Mouse (Mus musculus): ENCODE data around the gene Tspyl1. TPM values are rescaled to one million over a fixed set of nuclear protein-coding genes. Genes with fewer than 3 reads are reported as not detected.

Gene Tspyl1
- total RNA-seq, 2 experiments from 2014 or later: 151 to 153 TPM

DNA sequence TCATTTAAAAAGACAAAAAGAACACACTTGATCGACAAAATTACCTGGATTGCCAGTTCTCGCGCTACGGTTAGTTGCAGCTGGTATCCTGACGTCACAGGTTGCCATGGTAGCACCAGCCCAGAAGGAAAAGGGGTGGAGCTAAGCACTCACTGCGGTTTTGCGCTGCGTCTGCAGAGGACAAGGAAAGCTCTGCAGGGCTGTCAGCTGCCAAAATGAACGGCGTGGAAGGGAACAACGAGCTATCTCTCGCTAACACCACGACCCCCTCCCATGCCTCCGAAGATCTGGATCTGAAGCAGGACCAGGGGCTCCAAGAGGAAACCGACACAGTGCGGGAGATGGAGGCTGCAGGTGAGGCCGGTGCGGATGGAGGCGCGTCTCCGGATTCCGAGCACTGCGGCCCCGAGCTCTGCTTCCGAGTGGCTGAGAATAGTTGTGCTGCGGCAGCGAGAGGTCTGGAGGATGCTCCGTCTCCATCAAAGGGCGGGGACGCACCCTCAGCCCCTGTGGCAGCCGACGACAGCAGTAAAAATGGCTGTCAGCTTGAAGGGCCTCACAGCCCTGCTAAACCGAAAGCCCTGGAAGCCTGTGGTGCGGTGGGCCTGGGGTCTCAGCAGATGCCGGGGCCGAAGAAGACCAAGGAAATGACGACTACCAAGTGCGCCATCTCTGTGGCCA is 15.4 kb downstream of the Tspyl1 start, which contains the start of gene Tspyl4:
Gene Tspyl4, plus strand, starts transcription at position 144 of the 681 bp plus-strand sequence.
- DNase-seq (ENCODE audit: low spot score in 2 of 2): peak; percentile 94 to 98

DNA sequence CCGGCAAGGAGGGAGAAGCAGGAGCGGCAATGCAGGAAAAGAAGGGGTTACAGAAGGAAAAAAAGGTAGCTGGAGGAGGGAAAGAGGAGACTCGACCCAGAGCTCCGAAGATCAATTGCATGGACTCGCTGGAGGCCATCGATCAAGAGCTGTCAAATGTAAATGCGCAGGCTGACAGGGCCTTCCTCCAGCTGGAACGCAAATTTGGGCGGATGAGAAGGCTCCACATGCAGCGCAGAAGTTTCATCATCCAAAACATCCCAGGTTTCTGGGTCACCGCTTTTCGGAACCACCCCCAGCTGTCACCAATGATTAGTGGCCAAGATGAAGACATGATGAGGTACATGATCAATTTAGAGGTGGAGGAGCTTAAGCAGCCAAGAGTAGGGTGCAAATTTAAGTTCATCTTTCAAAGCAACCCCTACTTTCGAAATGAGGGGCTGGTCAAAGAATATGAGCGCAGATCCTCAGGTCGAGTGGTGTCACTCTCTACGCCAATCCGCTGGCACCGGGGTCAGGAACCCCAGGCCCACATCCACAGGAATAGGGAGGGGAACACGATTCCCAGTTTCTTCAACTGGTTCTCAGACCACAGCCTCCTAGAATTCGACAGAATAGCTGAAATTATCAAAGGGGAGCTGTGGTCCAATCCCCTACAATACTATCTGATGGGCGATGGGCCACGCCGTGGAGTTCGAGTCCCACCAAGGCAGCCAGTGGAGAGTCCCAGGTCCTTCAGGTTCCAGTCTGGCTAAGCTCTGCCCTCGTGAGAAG is 16.2 kb downstream of the Tspyl1 start:
- intact Hi-C loops (cut with DNase I): loop anchor here (2.0 to 5.0 kb wide), 2 partner anchors 15 to 281 kb away; partner anchors contain the start of genes Rwdd1 and Tspyl1
- peak in 1 of 2 experiments; percentile 50 for DNase-seq (ENCODE audit: low spot score in 2 of 2)

More for the DNA sequence above, 15.4 kb downstream of the Tspyl1 start, which contains the start of gene Tspyl4:
- intact Hi-C loops (cut with DNase I): loop anchor here (2.0 to 5.0 kb wide), 2 partner anchors 15 to 280 kb away; partner anchors contain the start of genes Rwdd1 and Tspyl1

DNA sequence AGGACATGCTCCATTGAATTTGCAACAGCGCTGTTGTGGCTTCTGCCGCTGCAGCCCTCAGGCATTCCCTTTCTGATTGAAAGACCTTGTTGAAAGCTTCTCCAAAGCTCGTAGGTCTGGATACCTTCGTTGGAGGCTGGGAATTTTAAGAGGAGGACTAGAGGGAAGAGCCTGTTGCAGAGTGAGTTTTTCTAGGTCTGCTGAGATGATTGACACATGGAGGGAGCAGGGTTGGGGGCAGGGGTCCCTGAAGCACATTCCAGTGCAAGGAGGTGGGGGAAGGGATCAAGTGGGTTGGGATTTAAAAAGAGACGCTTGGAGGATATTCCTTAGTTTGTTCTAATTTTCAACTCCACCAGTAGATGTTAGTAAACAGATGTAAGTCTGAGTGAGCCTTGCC is 18.4 kb downstream of the Tspyl1 start:
- intact Hi-C loops (cut with DNase I): no loop called here

DNA sequence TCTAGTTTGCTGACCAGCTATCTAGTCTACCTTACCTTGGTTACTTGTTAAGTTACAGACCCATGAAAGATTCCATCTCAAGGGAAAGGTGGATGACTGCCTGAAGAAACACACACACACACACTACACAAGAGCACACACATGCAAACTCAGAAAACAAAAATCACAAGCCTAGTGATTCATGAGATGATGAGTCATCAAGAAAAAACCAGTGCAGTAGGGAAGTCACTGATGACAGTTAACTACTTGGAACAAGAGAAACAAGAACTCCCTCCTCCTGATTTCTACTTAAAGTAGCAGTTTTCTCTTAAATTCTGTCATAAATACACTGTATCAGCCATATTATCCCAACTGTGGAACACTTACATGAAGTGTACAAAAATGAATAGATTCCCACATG is 25.1 kb downstream of the Tspyl1 start:
- intact Hi-C loops (cut with DNase I): no loop called here
- DNase-seq (ENCODE audit: low spot score in 2 of 2): no peak

More for the DNA sequence above, 18.4 kb downstream of the Tspyl1 start:
- DNase-seq (ENCODE audit: low spot score in 2 of 2): peak in 1 of 2 experiments; percentile 6

DNA sequence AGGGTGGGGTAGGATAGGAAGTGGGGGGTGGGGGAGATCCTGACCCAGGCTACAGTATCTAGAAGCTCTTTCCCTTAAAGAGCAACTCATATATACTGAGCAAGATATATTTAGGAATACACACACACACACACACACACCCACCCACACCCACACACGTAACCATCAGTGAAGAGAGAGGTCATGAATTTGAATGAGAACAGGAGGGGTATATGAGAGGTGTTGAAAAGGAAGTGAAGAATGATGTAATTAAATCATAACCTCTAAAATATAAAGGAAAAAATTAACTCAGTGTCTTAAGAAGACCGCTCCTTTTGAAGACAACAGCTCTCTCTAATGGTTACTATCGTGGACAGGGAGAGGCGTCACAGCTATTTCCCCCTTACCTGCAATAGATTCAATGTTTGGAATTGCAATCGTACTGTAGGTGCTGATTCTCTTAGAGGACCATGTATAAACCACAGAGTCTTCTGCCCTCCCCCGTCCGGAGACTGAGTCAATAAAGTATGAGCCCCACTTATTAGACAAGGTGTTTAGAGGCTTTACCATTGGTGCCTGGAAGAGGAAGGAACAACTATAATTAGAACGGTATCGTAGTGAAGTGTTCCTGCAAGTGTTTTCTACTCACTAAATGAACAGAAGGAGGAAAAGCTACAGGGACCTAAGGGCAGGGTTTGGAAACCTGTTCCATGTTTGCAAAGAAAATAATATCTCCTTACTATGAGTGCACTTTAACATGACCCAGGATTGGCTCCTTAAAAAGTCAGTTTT is 28.1 kb downstream of the Tspyl1 start:
- DNase-seq (ENCODE audit: low spot score in 2 of 2): no peak
- intact Hi-C loops (cut with DNase I): no loop called here

DNA sequence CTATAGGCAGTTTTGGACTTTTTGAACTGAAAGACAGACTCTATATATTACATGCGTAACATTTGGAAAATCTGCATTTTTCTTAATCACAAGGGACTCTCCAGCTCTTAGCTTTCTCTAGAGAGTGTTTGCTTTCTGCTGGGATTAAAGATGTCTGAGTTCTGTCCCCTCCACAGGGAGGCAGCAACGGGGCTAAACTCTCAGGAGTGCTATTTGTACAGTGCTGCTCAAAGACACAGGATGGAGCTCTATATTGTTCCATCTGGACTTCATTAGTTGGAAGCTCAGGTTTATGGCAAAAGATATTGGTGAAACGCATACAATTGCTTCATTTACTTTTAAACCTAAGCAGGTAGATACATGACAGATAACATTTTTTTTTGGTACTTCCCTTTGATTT is 30.5 kb downstream of the Tspyl1 start:
- peak in 1 of 2 experiments; percentile 12 for DNase-seq (ENCODE audit: low spot score in 2 of 2)
- intact Hi-C loops (cut with DNase I): loop anchor here (2.0 kb wide), 1 partner anchor 14 kb away; no protein-coding TSS in a partner anchor

DNA sequence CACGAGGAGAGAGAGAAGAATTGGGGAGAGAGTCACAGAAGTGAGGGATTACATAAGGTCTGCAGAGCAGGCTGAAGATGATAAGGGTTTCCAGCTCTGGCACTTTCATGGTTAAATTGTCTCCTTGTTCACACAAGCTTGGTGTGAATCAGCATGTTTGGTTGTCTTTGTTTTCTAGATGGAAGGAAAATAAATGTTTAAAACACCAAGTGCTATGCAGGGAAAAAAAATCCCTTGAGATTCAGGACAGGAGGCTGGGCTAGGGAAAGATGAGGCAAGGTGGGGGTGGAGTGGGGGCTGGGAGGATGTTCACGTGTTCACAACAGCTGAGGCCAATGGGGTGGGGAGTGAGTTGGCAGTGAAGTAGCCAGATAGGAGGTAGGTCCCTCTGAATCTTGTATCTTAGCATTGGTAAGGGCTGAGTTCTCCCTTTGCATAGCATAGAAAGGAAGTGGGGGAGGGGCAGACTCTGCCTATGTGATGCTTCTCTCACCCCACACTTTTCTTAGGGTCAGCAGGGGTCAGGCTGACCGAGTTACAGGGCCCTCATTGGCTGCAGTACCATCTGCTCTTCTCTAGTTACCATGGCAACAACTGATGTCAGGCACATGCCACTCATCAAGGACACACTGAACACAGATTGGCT is 34.7 kb downstream of the Tspyl1 start:
- intact Hi-C loops (cut with DNase I): no loop called here
- peak; percentile 79 to 88 for DNase-seq (ENCODE audit: low spot score in 2 of 2)

DNA sequence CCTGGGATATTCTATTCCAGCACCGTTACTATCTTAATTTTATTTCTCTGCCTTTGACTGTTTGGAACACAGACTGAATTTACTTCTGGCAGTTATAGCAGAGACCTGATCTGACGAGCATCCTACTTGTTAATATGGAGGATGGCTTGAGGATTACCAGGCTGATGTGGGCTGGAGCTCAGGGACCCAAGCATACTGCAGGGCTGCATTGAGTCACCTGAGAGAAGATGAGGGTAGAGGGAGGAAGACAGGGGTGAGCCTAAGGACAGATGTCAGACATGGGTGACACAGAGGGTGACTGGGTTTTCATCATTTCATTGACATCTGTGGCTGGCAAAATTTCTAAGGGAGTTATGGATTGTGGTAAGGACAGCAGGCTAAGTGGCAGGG is 35.2 kb downstream of the Tspyl1 start:
- DNase-seq (ENCODE audit: low spot score in 2 of 2): no peak
- intact Hi-C loops (cut with DNase I): no loop called here

DNA sequence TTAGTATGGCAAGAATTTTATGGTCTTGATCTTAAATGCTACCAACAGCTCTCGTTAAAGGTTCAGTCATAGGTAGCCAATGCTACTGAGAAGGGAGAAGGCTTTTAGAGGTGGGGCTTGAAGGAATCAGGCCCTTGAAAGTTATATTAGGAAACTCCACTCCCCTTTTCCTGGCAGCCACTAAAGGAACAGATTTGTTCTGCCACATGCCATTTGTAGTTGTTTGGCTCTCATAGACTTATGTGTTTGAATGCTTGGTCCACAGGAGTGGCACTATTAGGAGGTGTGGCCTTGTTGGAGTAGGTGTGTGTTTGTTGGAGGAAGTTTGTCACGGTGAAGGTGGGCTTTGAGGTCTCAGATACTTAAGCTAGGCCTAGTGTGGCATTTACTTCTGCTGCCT is 38.8 kb downstream of the Tspyl1 start:
- DNase-seq (ENCODE audit: low spot score in 2 of 2): no peak

DNA sequence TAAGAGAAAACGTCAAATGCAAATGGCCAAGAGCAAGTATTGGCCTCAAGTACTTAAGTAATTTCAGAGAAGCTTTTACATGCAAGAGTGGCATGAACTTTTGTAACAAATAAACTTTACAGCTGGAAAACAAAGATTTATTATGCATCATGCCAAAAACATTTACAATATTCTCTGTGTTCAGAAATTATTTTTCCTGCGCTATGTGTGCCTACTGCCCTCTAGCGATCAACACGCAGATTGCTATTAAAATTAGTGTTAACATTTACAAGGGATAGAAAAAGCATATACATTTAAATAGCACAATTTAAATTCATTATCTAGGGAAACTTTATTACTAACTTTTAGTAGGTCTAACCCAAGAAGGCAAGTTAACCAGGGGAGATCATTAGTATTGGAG is 44.7 kb downstream of the Tspyl1 start:
- peak in 1 of 2 experiments; percentile 35 for DNase-seq (ENCODE audit: low spot score in 2 of 2)
- intact Hi-C loops (cut with DNase I): loop anchor here (2.0 to 5.0 kb wide), 4 partner anchors 14 to 340 kb away; partner anchors contain the start of gene Tspyl1

More for the DNA sequence above, 38.8 kb downstream of the Tspyl1 start:
- intact Hi-C loops (cut with DNase I): no loop called here

DNA sequence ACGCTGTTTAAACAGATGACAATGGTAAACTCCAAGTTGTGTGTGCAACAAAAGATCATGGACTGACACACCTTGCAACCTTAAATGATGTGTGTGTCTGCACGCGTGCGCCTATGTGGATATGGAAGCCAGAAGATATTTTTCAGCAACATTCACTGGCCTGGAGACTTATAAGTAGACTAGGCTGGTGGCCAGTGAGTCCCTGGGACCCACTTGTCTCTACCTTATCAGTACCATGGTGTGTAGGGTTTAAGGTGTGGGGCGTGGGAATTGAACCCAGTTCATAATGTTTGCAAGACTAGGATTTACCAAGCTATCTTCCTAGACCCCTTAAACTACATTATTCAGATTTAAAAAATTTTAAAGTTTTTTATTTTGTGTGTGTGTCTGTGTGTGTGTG is 45.2 kb downstream of the Tspyl1 start:
- DNase-seq (ENCODE audit: low spot score in 2 of 2): no peak
- intact Hi-C loops (cut with DNase I): loop anchor here (2.0 to 5.0 kb wide), 4 partner anchors 14 to 340 kb away; partner anchors contain the start of gene Tspyl1

DNA sequence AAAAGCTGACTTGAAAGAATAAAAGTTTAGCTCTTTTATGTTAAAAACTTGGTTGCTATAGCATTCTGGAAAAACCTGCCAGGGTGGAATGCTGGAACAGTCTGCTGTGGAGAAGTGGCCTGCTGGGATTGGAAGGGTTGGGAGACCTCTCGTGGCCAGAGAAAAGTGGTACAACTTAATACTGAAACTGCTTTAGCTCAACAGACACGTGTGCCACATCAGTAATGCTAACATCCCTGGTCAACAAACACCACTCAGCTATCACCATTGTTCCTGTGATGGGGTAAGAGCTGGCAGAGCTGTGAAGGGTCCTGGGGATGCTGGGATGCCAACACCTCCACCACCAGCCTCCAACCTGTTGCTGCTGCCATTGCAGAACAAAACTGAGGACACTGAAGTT is 46.3 kb downstream of the Tspyl1 start:
- intact Hi-C loops (cut with DNase I): loop anchor here (1.0 to 5.0 kb wide), 3 partner anchors 46 to 292 kb away; partner anchors contain the start of gene Tspyl1
- peak; percentile 55 to 67 for DNase-seq (ENCODE audit: low spot score in 2 of 2)

Other genes with a start within 250 kb of the Tspyl1 start
- gene Trappc3l, start 244.6 kb upstream of the Tspyl1 start, total RNA-seq (2021): under 1 TPM; 0.27 to 0.55 TPM
- not detected for gene Calhm4, start 237.9 kb upstream of the Tspyl1 start, total RNA-seq (2021)
- 1 to 10 TPM; 2.2 to 2.9 TPM for gene Calhm5, start 185.7 kb upstream of the Tspyl1 start, total RNA-seq (2021)
- gene Calhm6, start 154.2 kb upstream of the Tspyl1 start, total RNA-seq (2021): under 1 TPM; 0.55 to 0.62 TPM
- 1 to 10 TPM; 5.4 to 6.2 TPM for gene Dse, start 74.5 kb upstream of the Tspyl1 start, total RNA-seq (2021)
- 100 to 1,000 TPM; 369 to 379 TPM for gene Tspyl4, start 15.3 kb downstream of the Tspyl1 start, total RNA-seq (2021)
- under 1 TPM; 0.73 to 0.92 TPM for gene Col10a1, start 107.8 kb downstream of the Tspyl1 start, total RNA-seq (2021)
- 1 to 10 TPM; 2.5 to 2.7 TPM for gene Nt5dc1, start 136.4 kb downstream of the Tspyl1 start, total RNA-seq (2021)
- gene Frk, start 201.2 kb downstream of the Tspyl1 start, total RNA-seq (2021): under 1 TPM; 0.34 to 0.37 TPM

All from left cerebral cortex, postnatal 25 days (tissue).